Mouse (Mus musculus) forebrain, embryonic 14.5 days (tissue): ENCODE measurements around the gene Slc22a15. TPM values are rescaled to one million over a fixed set of nuclear protein-coding genes. Genes with fewer than 3 reads are reported as not detected.

Source experiments
- ATAC-seq: fragments of 200-750 bp; cut with Nextera tagmentation; 2 replicates; pipeline ENCODE4 v1.8.0; 2017; ENCODE audit warnings: mild to moderate bottlenecking, moderate library complexity
- DNase-seq: peaks from one replicate; pipeline ENCODE4 v3.0.0-alpha.2; 2015; ENCODE audit warnings: low spot score
- H3K27ac ChIP-seq: fragments of 300-500 bp; sonication (generic); 2 replicates; pipeline ENCODE4 v1.5.1; 2014; ENCODE audit warnings: low read depth, mild to moderate bottlenecking, control low read depth, low read length, moderate library complexity
- H3K27me3 ChIP-seq: fragments of 300-500 bp; sonication (generic); replicated peaks from 2 replicates; pipeline ENCODE4 v1.6.1; 2014; ENCODE audit warnings: low read length, control low read depth, mixed read lengths; ENCODE audit not compliant: control insufficient read depth, insufficient read depth
- H3K36me3 ChIP-seq: fragments of 300-500 bp; sonication (generic); 2 replicates; pipeline ENCODE4 v1.6.1; 2014; ENCODE audit warnings: low read length, control low read depth; ENCODE audit not compliant: control insufficient read depth, insufficient read depth
- H3K4me1 ChIP-seq: fragments of 300-500 bp; sonication (generic); 2 replicates; pipeline ENCODE4 v1.6.1; 2014; ENCODE audit warnings: antibody characterized with exemption, low read length, control low read depth; ENCODE audit not compliant: control insufficient read depth, insufficient read depth
- H3K4me2 ChIP-seq: fragments of 300-500 bp; sonication (generic); 2 replicates; pipeline ENCODE4 v1.6.1; 2014; ENCODE audit warnings: mild to moderate bottlenecking, control low read depth, low read length
- H3K4me3 ChIP-seq: fragments of 300-500 bp; sonication (generic); 2 replicates; pipeline ENCODE4 v1.5.1; 2014; ENCODE audit warnings: low read depth, low read length, control low read depth
- H3K9ac ChIP-seq: fragments of 300-500 bp; sonication (generic); 2 replicates; pipeline ENCODE4 v1.6.1; 2014; ENCODE audit warnings: mild to moderate bottlenecking, low read length, control low read depth, moderate library complexity
- H3K9me3 ChIP-seq: fragments of 300-500 bp; sonication (generic); replicated peaks from 2 replicates; pipeline ENCODE4 v1.6.1; 2016; ENCODE audit warnings: low read length, control low read depth, mixed read lengths; ENCODE audit not compliant: control insufficient read depth
- WGBS: fragments of 180-500 bp; shearing (Covaris S2); extraction: QIAGEN DNeasy Blood & Tissue Kit; methylation state at CpG from one replicate; pipeline ENCODE4 v1.1.7; 2014; 5-methylcytosine and 5-hydroxymethylcytosine counted together
- polyA plus RNA-seq: library from polyadenylated mRNA; unstranded; fragments of >200 nt; fragmentation: Nextera tagmentation; extraction: Ambion mirVana; gene quantifications from 2 replicates; pipeline ENCODE4 v1.2.1, GENCODE M21; 2014

Gene Slc22a15
- polyA plus RNA-seq, 1 experiment from 2014 or later, result 4.0 TPM

DNA sequence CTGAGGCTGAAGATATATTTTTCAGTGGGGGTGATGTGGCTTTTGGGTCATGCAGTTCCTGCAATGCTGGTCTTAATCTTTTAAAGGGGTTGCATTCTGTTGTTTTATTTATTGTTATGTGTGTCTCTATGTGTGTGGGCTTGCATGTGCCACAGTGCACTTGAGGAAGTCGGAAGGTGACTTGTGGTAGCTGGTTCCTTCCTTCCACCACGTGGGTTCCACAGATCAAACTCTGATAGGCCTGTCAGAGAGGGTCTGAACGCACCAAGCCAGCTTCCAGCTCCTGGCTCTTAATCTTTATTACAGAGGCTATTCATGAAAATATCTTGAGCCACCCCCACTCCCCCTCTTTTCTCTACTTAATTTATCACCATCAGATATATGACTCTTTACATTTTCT lies 40.4 kb downstream of the Slc22a15 start:
- DNase-seq (no peak), ATAC-seq (no peak)
- H3K27me3 ChIP-seq, result no peaks in the 10 kb centered on the region
- H3K4me1 ChIP-seq, result no peaks in the 10 kb centered on the region
- no peaks in the 10 kb centered on the region for H3K9me3 ChIP-seq
- H3K4me2 ChIP-seq, result no peak overlapping the region
- H3K9ac ChIP-seq, result no peak overlapping the region
- 73% methylated on average over 3 of the region's 3 CpGs for WGBS
- H3K36me3 ChIP-seq, result peaks cover 7% of the 10 kb centered on the region; the same call in 1 of the 2 replicates
- no peak overlapping the region for H3K27ac ChIP-seq
- no peak overlapping the region for H3K4me3 ChIP-seq

DNA sequence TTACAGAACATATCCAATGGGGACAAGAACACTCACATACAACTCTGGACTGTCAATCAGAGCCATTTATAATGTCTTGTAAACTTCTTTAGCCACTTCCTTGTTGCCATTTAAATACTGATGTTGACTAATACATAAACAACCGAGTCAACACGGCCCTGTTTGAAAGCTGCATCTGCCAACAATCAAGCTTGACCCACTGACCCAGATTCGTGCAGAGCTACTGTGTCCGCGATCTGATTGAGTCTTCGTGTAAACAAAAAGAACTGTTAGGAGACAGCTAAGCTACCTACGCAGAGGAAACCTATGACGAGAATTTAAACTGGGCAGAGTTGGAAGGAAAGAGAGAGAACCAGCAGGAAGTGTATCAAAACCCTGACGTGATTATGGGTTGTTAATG lies 42.5 kb downstream of the Slc22a15 start:
- Histone ChIP-seq H3K4me3 (no peak overlapping the region), H3K36me3 (peaks cover 7% of the 10 kb centered on the region; the same call in 1 of the 2 replicates), H3K27me3 (no peaks in the 10 kb centered on the region), H3K27ac (no peak overlapping the region), H3K9ac (no peak overlapping the region), H3K9me3 (no peaks in the 10 kb centered on the region), H3K4me2 (no peak overlapping the region), H3K4me1 (peaks cover 3% of the 10 kb centered on the region; the same call in 1 of the 2 replicates)
- WGBS, result 80% methylated on average over 9 of the region's 9 CpGs
- ATAC-seq (no peak), DNase-seq (no peak)

DNA sequence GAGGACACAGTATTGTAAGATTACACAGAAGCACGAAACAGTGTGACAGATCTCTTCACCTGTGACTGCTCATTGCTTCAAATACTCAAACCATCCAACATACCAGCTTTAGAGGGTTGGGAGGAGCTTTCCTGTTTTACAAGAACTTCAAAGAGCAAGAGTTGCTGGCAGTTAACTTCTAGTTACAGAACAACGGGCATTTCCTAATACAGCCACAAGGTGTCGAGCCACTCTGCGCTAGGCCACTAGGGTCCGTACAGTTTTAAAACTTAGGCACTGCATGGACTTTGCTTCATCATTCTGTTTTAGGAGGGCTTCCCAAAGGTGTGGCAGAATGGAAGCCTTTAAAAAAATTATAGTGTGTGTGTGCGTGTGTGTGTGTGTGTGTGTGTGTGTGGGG lies 43.4 kb downstream of the Slc22a15 start:
- Histone ChIP-seq H3K27ac (no peak overlapping the region), H3K9me3 (no peaks in the 10 kb centered on the region), H3K36me3 (peaks cover 7% of the 10 kb centered on the region; the same call in 1 of the 2 replicates), H3K9ac (no peak overlapping the region), H3K4me2 (no peak overlapping the region), H3K27me3 (no peaks in the 10 kb centered on the region), H3K4me1 (peaks cover 4% of the 10 kb centered on the region; the same call in 1 of the 2 replicates), H3K4me3 (no peak overlapping the region)
- DNase-seq, result no peak
- no peak for ATAC-seq
- 82% methylated on average over 6 of the region's 6 CpGs for WGBS

DNA sequence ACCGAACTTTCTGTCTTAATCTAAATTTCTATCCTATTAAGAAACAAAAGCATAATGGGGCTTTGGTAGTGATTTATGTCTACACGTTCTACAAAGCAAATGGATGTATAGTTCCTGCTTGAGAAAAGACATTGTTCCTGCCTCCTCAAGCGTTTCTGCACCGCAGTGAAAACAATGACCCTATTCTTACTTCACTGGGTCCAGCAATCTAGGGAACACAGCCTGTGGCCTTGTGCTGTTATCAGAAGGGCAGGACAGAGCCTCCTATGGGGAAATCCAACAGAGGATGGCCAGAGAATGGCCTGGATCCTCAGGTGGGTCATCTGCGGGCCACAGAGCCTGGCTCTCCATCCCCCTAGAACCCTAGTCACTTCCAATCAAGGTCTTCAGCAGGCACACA lies 46.1 kb downstream of the Slc22a15 start:
- WGBS, result 7% methylated on average over 5 of the region's 5 CpGs
- Histone ChIP-seq H3K9ac (no peak overlapping the region), H3K9me3 (no peaks in the 10 kb centered on the region), H3K4me2 (no peak overlapping the region), H3K4me3 (no peak overlapping the region), H3K27me3 (no peaks in the 10 kb centered on the region), H3K36me3 (peaks cover 7% of the 10 kb centered on the region; the same call in 1 of the 2 replicates), H3K4me1 (peaks cover 9% of the 10 kb centered on the region), H3K27ac (no peak overlapping the region)
- no peak for ATAC-seq
- DNase-seq, result no peak

DNA sequence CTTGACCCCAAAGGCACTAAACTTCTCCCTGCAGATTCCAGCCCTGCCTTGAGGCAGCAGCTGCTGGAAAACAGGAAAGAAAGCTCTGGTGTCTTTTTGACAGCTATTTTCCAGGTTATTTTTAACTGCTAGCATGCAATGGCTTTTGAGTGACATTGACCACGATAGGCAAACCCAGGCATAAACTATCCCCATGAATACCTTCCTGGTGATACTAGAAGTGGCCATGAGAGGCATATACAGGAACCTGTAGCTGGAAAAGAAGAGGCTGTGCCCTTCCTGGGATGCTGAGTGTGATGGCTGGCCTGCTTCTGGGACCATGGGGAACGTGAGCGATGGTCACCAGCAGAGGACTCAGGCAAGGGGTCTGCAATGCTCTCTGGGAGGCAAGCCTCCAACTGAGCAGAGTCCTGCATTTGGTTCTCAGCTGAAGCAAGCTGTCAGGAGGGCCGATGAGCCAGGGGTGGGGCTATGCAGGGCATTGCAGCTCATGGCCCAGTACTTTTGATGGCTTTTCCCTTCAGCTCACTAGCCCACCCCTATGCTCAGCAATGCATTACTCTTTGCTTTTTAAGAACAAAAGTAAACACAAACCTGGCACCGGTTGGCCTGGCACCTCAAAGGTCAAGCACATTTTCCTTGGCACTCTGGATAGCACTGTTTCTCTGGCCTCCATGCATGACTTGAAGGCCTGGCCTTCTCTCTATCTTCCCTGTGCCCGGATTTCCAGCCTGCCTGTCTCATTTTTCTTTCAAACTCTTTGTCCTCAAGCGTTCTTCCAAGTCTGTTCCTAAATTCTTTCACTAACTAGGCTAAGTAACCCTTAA lies 47.6 kb downstream of the Slc22a15 start:
- Histone ChIP-seq H3K4me2 (no peak overlapping the region), H3K4me3 (no peak overlapping the region), H3K9ac (no peak overlapping the region), H3K9me3 (no peaks in the 10 kb centered on the region), H3K27me3 (no peaks in the 10 kb centered on the region), H3K27ac (no peak overlapping the region), H3K4me1 (peaks cover 9% of the 10 kb centered on the region), H3K36me3 (peaks cover 7% of the 10 kb centered on the region; the same call in 1 of the 2 replicates)
- ATAC-seq (no peak), DNase-seq (no peak)
- 85% methylated on average over 7 of the region's 7 CpGs for WGBS

DNA sequence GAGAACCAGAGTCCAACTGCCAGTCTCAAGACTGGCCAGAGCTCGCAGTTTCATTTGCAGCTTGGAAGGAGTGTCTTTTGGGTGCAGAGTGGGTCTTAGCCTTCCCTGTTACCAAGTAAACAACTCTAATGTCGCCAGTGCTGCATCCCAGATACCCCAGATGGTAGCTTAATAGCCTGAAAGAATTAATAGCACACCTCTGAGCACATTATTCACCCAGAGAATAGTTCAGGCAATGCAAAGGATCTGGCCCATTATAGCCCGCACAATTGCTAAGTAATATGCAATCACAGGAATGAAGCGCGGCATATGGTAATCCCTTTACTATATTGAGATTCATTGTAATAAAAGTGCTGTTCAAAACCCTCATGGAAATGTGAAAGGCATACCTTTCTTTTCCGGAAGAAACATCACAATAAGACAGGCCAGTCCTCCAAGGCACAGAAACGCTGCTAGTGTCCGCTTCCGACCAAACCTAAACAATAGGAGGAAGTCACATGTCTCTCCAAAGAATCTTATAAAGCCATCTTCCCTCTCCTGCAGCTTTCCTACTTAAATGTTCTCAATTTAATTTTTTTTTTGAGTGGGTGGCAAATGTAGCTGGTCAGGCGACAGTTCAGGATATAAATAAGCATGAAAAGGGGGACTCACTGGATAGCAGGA lies 48.9 kb downstream of the Slc22a15 start:
- ATAC-seq, result peak; percentile 48; the same call in 1 of the 2 replicates
- Histone ChIP-seq H3K4me2 (no peak overlapping the region), H3K9ac (no peak overlapping the region), H3K27me3 (no peaks in the 10 kb centered on the region), H3K36me3 (peaks cover 7% of the 10 kb centered on the region; the same call in 1 of the 2 replicates), H3K4me1 (peaks cover 9% of the 10 kb centered on the region), H3K27ac (peak overlapping the region; percentile 29; the same call in 1 of the 2 replicates), H3K4me3 (no peak overlapping the region), H3K9me3 (no peaks in the 10 kb centered on the region)
- peak; percentile 21 for DNase-seq
- WGBS, result 39% methylated on average over 10 of the region's 10 CpGs

DNA sequence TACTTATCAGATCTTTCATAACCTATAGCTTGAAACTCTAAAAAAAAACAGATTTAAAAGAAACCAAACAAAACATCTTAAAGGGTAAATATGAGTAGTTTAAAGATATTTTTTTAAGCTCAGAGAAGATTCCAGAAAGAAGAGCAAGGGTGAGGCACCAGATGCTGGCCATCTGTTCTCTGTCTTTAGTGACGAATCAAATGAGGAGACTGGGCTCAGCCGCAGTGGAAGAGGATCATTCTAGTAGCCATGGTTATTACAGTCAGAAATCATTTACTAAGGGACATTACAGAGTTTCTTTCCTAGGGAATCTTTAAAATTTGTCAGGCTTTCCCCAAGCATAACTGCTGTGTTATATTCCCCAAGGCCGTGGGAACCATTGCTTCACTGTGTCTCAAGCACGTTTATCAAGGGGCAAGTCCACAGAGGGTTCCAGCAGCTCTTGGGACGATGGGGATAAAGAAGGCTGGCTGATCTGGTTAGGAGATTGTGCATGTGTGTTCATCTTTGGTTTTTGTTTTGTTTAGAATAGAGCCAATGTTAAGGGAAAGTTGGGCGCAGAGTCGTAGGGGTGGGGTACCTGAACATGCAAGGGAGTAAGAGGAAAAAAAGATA lies 51.1 kb downstream of the Slc22a15 start:
- Histone ChIP-seq H3K36me3 (no peaks in the 10 kb centered on the region), H3K27ac (no peak overlapping the region), H3K4me2 (no peak overlapping the region), H3K27me3 (no peaks in the 10 kb centered on the region), H3K9me3 (no peaks in the 10 kb centered on the region), H3K9ac (no peak overlapping the region), H3K4me3 (no peak overlapping the region), H3K4me1 (peaks cover 6% of the 10 kb centered on the region)
- DNase-seq (peak; percentile 35), ATAC-seq (no peak)
- 75% methylated on average over 7 of the region's 7 CpGs for WGBS

DNA sequence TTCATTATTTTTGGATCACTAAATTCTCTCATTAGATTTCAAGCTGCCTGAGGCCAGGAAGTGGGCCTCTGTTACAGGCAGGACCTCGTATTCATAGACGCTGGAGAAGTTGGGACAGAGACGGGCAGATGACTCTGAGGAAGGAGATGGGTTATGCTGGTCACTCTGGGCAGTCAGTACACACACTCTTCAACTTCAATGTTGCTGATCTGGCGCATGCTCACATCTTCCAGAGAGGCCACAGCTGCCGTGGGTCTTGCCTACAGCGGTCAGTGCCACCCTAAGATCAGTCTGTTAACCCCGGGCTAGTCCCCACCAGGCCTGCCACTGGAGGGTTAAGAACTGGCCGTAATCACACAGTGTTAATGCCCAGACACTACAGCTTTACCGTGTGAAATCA lies 52.3 kb downstream of the Slc22a15 start:
- H3K36me3 ChIP-seq, result no peaks in the 10 kb centered on the region
- 91% methylated on average over 9 of the region's 9 CpGs for WGBS
- no peaks in the 10 kb centered on the region for H3K27me3 ChIP-seq
- no peak overlapping the region for H3K4me2 ChIP-seq
- no peaks in the 10 kb centered on the region for H3K9me3 ChIP-seq
- ATAC-seq, result no peak
- H3K4me3 ChIP-seq, result no peak overlapping the region
- H3K27ac ChIP-seq, result no peak overlapping the region
- peaks cover 6% of the 10 kb centered on the region; the same call in 1 of the 2 replicates for H3K4me1 ChIP-seq
- no peak for DNase-seq
- H3K9ac ChIP-seq, result no peak overlapping the region
